Mouse (Mus musculus): Measurements from ENCODE around the gene Kit. TPM values are rescaled to one million over a fixed set of nuclear protein-coding genes. Genes with fewer than 3 reads are reported as not detected.
A peak's percentile ranks its signal among the peaks of the same experiment; 100 is the strongest.

Gene Kit
- total RNA-seq, 1 experiment, result 37.3 TPM

GRCm38 (mm10) chr5:75579244-75579643, 4.5 kb downstream of the Kit start:
- peaks cover 0 to 4% of the 10 kb centered on the region in 2 experiments; a peak in 1 of 4 replicates for H3K4me1 ChIP-seq (ENCODE audit: control insufficient read depth in 2 of 2, insufficient read depth in 2 of 2, low read length in 2 of 2, poor library complexity in 1 of 2)
- in situ Hi-C loops (cut with MboI; ENCODE audit: low sequenced_read_pairs in 2 of 2, unreplicated experiment in 2 of 2), result no loop called here

GRCm38 (mm10) chr5:75579646-75580268, 5.0 kb downstream of the Kit start:
- in situ Hi-C loops (cut with MboI; ENCODE audit: low sequenced_read_pairs in 2 of 2, unreplicated experiment in 2 of 2), result no loop called here
- no peak overlapping the region for H3K9ac ChIP-seq (ENCODE audit: insufficient read depth, low read depth, low read length, poor library complexity, severe bottlenecking)

More at GRCm38 (mm10) chr5:75579244-75579643, 4.5 kb downstream of the Kit start:
- Histone ChIP-seq H3K9ac (ENCODE audit: insufficient read depth, low read depth, low read length, poor library complexity, severe bottlenecking) (no peak overlapping the region), H3K9me3 (ENCODE audit: control insufficient read depth, insufficient read depth, low read depth, low read length) (no peaks in the 10 kb centered on the region), H3K4me3 (ENCODE audit: insufficient read depth in 1 of 2, low read depth in 1 of 2, low read length in 2 of 2, poor library complexity in 1 of 2, severe bottlenecking in 1 of 2) (no peak overlapping the region), H3K27ac (ENCODE audit: insufficient read depth, low read depth, low read length, poor library complexity, severe bottlenecking) (no peak overlapping the region), H3K36me3 (ENCODE audit: control insufficient read depth, insufficient read depth, low read length, poor library complexity, severe bottlenecking) (no peaks in the 10 kb centered on the region)
- no peak for DNase-seq (ENCODE audit: low read depth, low spot score)
- TF ChIP-seq HCFC1 (IDR thresholded peaks at IDR 0.05; ENCODE audit: borderline replicate concordance, insufficient read depth, low read length) (no peak), ZC3H11A (IDR thresholded peaks at IDR 0.05; ENCODE audit: borderline replicate concordance, low read depth, low read length) (no peak), MAFK (IDR thresholded peaks at IDR 0.05; ENCODE audit: insufficient read depth, low read depth, low read length) (no peak), CHD2 (IDR thresholded peaks at IDR 0.05; ENCODE audit: low read depth, low read length) (no peak), ZNF384 (IDR thresholded peaks at IDR 0.05; ENCODE audit: low read depth, low read length) (no peak)

GRCm38 (mm10) chr5:75581926-75582325, 7.2 kb downstream of the Kit start:
- Histone ChIP-seq H3K9me3 (ENCODE audit: control insufficient read depth, insufficient read depth, low read depth, low read length) (no peaks in the 10 kb centered on the region), H3K36me3 (ENCODE audit: control insufficient read depth, insufficient read depth, low read length, poor library complexity, severe bottlenecking) (no peaks in the 10 kb centered on the region), H3K4me1 (ENCODE audit: control insufficient read depth in 2 of 2, insufficient read depth in 2 of 2, low read length in 2 of 2, poor library complexity in 1 of 2) (peaks cover 0 to 4% of the 10 kb centered on the region in 2 experiments; a peak in 1 of 4 replicates), H3K4me3 (ENCODE audit: insufficient read depth in 1 of 2, low read depth in 1 of 2, low read length in 2 of 2, poor library complexity in 1 of 2, severe bottlenecking in 1 of 2) (no peak overlapping the region), H3K27ac (ENCODE audit: insufficient read depth, low read depth, low read length, poor library complexity, severe bottlenecking) (no peak overlapping the region), H3K9ac (ENCODE audit: insufficient read depth, low read depth, low read length, poor library complexity, severe bottlenecking) (no peak overlapping the region)
- in situ Hi-C loops (cut with MboI; ENCODE audit: low sequenced_read_pairs in 2 of 2, unreplicated experiment in 2 of 2), result no loop called here
- DNase-seq (ENCODE audit: low read depth, low spot score), result no peak
- no peak for TF ChIP-seq ZC3H11A (IDR thresholded peaks at IDR 0.05; ENCODE audit: borderline replicate concordance, low read depth, low read length)
- no peak for TF ChIP-seq CHD2 (IDR thresholded peaks at IDR 0.05; ENCODE audit: low read depth, low read length)
- no peak for TF ChIP-seq MAFK (IDR thresholded peaks at IDR 0.05; ENCODE audit: insufficient read depth, low read depth, low read length)
- no peak for TF ChIP-seq ZNF384 (IDR thresholded peaks at IDR 0.05; ENCODE audit: low read depth, low read length)
- no peak for TF ChIP-seq HCFC1 (IDR thresholded peaks at IDR 0.05; ENCODE audit: borderline replicate concordance, insufficient read depth, low read length)

More at GRCm38 (mm10) chr5:75579646-75580268, 5.0 kb downstream of the Kit start:
- H3K27ac ChIP-seq (ENCODE audit: insufficient read depth, low read depth, low read length, poor library complexity, severe bottlenecking), result no peak overlapping the region
- no peak for DNase-seq (ENCODE audit: low read depth, low spot score)
- no peaks in the 10 kb centered on the region for H3K36me3 ChIP-seq (ENCODE audit: control insufficient read depth, insufficient read depth, low read length, poor library complexity, severe bottlenecking)
- no peak for TF ChIP-seq ZC3H11A (IDR thresholded peaks at IDR 0.05; ENCODE audit: borderline replicate concordance, low read depth, low read length)
- no peak for TF ChIP-seq ZNF384 (IDR thresholded peaks at IDR 0.05; ENCODE audit: low read depth, low read length)
- TF ChIP-seq CHD2 (IDR thresholded peaks at IDR 0.05; ENCODE audit: low read depth, low read length), result no peak
- TF ChIP-seq HCFC1 (IDR thresholded peaks at IDR 0.05; ENCODE audit: borderline replicate concordance, insufficient read depth, low read length), result no peak
- no peak for TF ChIP-seq MAFK (IDR thresholded peaks at IDR 0.05; ENCODE audit: insufficient read depth, low read depth, low read length)
- H3K4me3 ChIP-seq (ENCODE audit: insufficient read depth in 1 of 2, low read depth in 1 of 2, low read length in 2 of 2, poor library complexity in 1 of 2, severe bottlenecking in 1 of 2), result no peak overlapping the region
- no peaks in the 10 kb centered on the region for H3K9me3 ChIP-seq (ENCODE audit: control insufficient read depth, insufficient read depth, low read depth, low read length)
- peaks cover 0 to 4% of the 10 kb centered on the region in 2 experiments; a peak in 1 of 4 replicates for H3K4me1 ChIP-seq (ENCODE audit: control insufficient read depth in 2 of 2, insufficient read depth in 2 of 2, low read length in 2 of 2, poor library complexity in 1 of 2)

- in situ Hi-C loops (cut with MboI; ENCODE audit: low sequenced_read_pairs in 2 of 2, unreplicated experiment in 2 of 2), result no loop called here
- no peak overlapping the region for H3K4me3 ChIP-seq (ENCODE audit: insufficient read depth in 1 of 2, low read depth in 1 of 2, low read length in 2 of 2, poor library complexity in 1 of 2, severe bottlenecking in 1 of 2)
- no peak for DNase-seq (ENCODE audit: low read depth, low spot score)
- H3K9ac ChIP-seq (ENCODE audit: insufficient read depth, low read depth, low read length, poor library complexity, severe bottlenecking), result no peak overlapping the region
- H3K9me3 ChIP-seq (ENCODE audit: control insufficient read depth, insufficient read depth, low read depth, low read length), result no peaks in the 10 kb centered on the region
- peaks cover 2 to 3% of the 10 kb centered on the region in 2 experiments; a peak in 2 of 4 replicates for H3K4me1 ChIP-seq (ENCODE audit: control insufficient read depth in 2 of 2, insufficient read depth in 2 of 2, low read length in 2 of 2, poor library complexity in 1 of 2)
- no peak for TF ChIP-seq ZC3H11A (IDR thresholded peaks at IDR 0.05; ENCODE audit: borderline replicate concordance, low read depth, low read length)
- peak; percentile 36; the same call in 1 of the 2 replicates for TF ChIP-seq CHD2 (IDR thresholded peaks at IDR 0.05; ENCODE audit: low read depth, low read length)
- no peaks in the 10 kb centered on the region for H3K36me3 ChIP-seq (ENCODE audit: control insufficient read depth, insufficient read depth, low read length, poor library complexity, severe bottlenecking)
- no peak overlapping the region for H3K27ac ChIP-seq (ENCODE audit: insufficient read depth, low read depth, low read length, poor library complexity, severe bottlenecking)
Measured at GRCm38 (mm10) chr5:75587781-75588180, 13.1 kb downstream of the Kit start.
